Mouse (Mus musculus) brain, embryonic 14.5 days (tissue): Measurements from ENCODE around the gene Tspan4. TPM values are rescaled to one million over a fixed set of nuclear protein-coding genes. Genes with fewer than 3 reads are reported as not detected.

Experiments
- DNase-seq: peaks from one replicate; pipeline ENCODE4 v3.0.0-alpha.2; 2011; ENCODE audit warnings: low read depth
- CTCF ChIP-seq: fragments of 200-500 bp; IDR thresholded peaks from 2 replicates; pipeline ENCODE4 v1.5.1; 2012; ENCODE audit warnings: inconsistent platforms, mild to moderate bottlenecking, moderate library complexity, borderline replicate concordance; ENCODE audit not compliant: insufficient read depth, insufficient read length; ENCODE audit errors: extremely low read depth
- POLR2A ChIP-seq: fragments of 200-500 bp; IDR thresholded peaks from 2 replicates; pipeline ENCODE4 v1.6.1; 2012; ENCODE audit warnings: mild to moderate bottlenecking, inconsistent platforms, borderline replicate concordance; ENCODE audit not compliant: poor library complexity, insufficient read depth, insufficient read length, severe bottlenecking; ENCODE audit errors: extremely low read depth
- polyA plus RNA-seq: library from polyadenylated mRNA; depleted of rRNA; stranded (reverse); fragments of >200 nt; gene quantifications from 2 replicates; pipeline ENCODE4 v1.2.3, GENCODE M21; 2012

Tspan4 gene
- polyA plus RNA-seq, 1 experiment, result 44.2 TPM

DNA sequence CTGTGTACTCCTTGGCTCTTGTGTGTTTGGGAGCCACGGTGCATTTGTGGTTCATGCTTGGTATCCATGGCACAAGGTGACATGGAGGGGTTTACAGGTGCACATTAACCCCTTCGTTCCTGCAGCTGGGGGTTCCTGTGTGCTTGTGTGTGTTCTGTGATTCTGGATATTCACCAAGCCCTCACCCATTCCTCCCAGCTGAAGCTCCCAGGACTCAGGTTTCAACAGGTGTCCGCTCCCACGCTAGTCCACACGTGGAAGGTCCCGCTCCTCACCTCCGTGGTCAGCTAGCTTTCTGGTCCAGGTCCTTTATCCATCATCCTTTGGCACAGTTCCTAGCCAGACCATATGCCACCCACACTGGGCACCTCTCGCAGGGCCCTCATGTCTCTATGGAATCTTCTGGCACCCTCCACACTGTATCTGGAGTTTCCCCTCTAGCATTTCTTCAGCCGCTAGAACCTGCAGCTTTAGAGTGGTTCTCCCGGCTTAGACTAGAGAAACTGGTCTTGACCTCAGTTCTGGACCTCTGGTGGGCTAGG, 8.4 kb upstream of the Tspan4 start:
- no peak for DNase-seq
- TF ChIP-seq CTCF, result no peak
- TF ChIP-seq POLR2A, result no peak

DNA sequence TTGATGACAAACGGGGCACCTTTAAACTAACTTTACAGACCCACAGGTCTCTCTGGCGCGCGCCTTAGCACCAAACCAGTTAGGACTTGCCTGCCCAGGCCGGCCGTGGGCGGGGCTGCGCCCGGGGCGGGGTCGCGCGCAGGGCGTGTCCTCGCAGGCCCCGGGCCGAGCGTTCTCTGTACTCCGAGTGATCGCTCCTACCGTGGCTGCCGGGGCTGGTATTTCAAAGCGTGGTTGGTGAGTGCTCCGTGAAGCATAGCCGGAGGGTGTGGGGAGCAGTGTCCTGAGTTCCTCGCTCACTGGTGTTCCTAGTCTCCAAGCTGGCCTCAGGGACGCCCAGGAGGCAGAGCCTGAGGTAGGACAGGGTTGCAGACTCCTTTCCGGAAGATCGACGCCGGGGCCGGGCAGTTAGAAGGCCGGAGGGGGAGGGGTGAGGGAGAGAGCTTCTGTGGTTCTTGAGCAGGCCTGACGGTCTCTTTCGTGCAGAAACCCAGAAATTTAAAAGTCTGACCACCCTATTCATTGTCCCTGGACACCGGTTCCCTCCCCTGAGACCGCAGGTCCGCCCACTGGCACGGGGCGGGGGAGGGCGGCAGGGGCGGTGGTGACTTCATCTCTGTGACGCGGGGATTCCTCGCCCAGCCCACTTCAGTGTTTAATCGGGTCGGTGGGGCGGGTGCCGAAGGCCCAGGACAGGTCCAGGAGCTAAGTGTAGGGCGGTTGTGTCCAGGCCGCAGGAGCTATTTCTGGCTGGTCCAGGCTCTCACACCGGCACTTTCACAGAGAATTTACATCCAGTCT, 7.6 kb upstream of the Tspan4 start, which contains the start of gene Cd151:
Cd151 (plus strand) TSS at position 163 of the 801 bp plus-strand sequence.
- peak; percentile 87 for DNase-seq
- TF ChIP-seq CTCF (no peak), POLR2A (peak; percentile 21; the same call in 1 of the 2 replicates)

DNA sequence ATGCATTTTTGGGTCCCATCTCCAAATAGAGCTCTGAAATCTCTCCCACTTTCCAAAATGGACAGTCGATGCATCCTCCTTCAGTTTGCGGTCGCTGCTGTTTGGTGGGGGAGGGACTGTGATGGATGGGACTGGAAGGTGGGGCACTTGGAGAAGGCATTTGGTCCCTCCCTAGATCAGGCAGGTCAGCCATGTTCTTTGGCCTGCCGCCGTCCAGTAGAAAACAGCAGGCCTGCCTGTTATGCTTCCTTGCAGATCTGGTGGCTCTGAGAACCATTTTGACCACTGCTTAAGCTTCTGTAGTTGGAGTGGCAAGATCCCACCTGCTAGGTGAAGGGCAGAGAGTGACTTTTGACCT, 6.9 kb upstream of the Tspan4 start:
- peak; percentile 37 for DNase-seq
- TF ChIP-seq CTCF, result no peak
- no peak for TF ChIP-seq POLR2A

DNA sequence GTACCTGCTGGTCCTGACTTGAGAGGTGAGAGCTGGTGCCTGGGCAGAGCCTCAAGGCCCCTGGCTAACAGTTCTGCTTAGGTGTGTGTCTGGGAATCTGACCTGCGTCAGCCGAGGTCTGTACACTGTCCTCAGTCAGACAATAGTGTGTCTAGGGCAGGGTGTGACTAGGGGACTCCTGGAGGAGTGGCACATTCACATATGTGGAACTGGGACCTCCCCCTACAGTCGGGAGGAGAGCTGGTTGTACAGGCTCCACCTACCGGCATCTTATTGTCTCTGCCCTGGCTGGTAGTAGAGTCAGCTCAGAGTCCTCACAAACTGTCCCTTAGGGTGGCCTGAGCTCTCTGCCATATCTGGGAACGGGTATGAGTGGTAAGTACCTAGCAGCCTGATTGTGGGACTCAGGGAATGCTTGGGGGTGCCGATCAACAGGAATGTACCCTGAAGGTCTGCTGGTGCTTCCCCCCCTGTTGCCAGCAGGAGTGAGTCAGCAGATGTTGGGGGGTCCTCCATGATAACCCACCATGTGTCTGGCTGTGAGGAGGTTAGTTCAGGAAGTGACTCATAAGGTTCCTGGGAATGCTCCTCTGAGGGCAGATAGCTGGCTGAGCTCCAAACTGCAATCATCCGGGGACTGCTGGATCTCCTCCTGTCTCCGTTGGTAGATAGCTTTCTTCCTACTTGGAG, 6.4 kb upstream of the Tspan4 start:
- TF ChIP-seq POLR2A, result no peak; the same call in 1 of the 2 replicates
- TF ChIP-seq CTCF, result peak; percentile 50; the same call in 1 of the 2 replicates
- peak; percentile 91 for DNase-seq

DNA sequence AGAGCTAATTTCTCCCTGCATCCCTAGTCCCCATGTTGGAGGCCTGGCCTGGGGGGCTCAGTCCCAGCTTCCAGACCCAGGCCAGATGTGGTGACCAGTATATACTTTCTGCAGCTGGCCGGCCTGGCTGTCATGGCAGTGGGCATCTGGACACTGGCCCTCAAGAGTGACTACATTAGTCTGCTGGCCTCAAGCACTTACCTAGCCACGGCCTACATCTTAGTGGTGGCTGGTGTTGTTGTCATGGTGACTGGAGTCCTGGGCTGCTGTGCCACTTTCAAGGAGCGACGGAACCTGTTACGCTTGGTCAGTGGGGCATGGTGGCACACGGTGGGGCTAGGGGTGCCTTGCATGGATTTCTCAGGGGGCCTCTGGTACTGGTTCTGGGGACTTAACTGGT, 5.7 kb upstream of the Tspan4 start:
- TF ChIP-seq POLR2A (no peak), CTCF (no peak)
- DNase-seq, result no peak

DNA sequence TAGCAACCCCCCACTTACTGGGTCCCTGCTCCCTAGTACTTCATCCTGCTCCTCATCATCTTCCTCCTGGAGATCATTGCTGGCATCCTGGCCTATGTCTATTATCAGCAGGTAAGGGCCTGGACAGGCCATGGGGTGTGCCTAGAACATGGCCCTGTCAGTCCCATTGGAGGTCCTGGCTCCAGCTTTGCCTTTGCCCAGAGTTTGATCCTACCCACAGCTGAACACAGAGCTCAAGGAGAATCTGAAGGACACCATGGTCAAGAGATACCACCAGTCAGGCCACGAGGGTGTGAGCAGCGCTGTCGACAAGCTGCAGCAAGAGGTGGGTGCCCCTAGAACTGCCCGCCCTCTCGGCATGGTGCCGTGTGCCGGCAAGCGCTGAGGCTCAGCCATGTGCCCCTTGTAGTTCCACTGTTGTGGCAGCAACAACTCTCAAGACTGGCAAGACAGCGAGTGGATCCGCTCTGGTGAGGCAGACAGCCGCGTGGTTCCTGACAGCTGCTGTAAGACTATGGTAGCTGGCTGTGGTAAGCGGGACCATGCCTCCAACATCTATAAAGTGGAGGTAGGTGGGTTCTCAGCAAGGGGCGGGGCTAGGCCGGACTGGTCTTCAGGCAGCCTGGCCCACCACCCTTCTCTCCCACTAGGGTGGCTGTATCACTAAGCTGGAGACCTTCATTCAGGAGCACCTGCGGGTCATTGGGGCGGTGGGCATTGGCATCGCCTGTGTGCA, 5.0 kb upstream of the Tspan4 start:
- TF ChIP-seq POLR2A, result no peak
- TF ChIP-seq CTCF, result no peak
- DNase-seq, result no peak

DNA sequence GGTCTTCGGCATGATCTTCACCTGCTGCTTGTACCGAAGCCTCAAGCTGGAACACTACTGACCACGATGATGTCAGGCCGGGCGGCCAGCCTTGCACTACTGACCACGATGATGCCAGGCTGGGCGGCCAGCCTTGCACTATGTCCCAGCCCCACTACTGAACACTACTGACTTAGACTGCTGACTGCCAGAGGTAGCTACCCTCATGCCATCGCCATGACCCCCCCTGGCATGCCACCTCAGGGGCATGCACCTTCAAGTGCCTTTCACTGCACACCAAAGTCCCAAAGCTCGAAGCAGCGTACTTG, 4.4 kb upstream of the Tspan4 start:
- DNase-seq, result no peak
- TF ChIP-seq CTCF (no peak), POLR2A (no peak)

DNA sequence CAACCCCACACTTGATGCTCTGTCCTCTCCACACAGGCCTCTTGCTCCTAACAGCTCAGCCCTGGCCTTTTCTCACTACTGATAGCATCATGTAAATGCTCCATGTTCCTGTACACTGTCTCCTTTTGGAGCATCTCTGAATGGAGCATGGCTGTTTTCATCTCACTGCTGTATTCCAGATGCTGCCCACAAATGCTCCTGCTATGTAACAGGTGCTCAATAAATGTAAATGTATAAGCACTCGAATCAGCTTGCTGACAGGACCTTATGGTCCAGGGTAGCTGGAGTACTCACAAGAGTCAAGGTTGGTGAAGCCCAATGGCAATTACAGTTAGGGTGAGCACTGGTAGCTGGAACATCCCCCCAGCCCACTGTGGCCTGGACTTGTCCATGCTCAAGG, 3.8 kb upstream of the Tspan4 start:
- no peak for TF ChIP-seq CTCF
- no peak for TF ChIP-seq POLR2A
- DNase-seq, result no peak

DNA sequence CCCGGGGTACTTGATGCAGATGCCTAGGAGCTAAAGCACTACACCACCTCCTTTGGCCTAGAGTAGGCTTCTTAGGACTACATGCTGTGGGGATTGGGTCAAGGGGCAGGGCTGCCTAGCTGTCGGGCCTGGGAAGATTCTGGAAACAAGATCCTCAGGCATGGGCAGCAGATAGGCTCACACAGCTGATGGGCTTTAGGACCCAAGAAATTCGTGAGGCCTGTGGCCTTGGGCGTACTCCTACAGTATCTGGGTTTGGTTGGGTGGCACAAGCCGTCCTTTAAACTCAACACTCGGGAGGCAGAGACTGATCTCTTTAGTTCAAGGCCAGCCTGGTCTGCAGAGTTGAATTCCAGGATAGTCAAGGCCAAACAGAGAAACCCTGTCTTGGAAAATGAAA, 2.8 kb upstream of the Tspan4 start:
- no peak for TF ChIP-seq CTCF
- TF ChIP-seq POLR2A, result no peak
- DNase-seq, result no peak

DNA sequence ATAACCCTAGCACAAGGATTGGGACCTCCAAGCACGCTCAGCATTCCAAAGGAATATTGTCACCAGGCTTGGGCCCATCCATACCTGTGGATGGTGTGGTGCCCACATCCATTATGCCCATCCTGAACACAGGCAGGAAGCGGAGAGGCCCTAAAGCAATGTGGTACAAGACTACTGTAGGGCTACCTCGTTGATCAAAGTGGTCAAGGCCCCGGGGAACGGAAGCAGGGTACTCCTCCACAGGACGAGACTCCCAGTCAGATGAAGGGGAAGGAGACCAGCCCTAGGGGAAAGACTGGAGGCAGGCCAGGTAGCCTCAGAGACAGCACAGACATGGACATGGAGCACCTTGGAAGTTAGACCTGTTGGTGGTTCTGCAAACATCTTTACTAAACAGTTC, 2.3 kb upstream of the Tspan4 start:
- DNase-seq, result no peak
- TF ChIP-seq CTCF, result no peak
- TF ChIP-seq POLR2A, result no peak

DNA sequence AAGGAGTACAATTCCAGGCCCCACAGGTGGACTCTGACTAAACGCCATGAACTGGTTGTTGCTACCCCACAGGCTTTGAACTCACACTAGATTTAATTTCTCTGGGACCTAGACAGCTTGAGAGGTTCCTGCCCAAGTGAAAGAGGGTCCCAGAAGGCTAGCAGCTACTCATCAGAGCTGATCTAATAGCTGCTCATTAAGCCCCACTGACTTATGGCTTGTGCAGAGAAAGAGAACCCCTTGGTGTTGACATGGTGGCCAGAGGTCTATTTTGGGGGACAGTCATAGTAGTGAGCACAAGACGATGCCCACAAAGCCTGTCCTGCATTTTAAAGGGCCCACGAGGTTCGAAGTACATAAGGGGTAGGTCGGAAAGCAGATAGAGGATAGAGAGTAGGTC, 880 bp upstream of the Tspan4 start:
- no peak for TF ChIP-seq CTCF
- no peak for TF ChIP-seq POLR2A
- no peak for DNase-seq

DNA sequence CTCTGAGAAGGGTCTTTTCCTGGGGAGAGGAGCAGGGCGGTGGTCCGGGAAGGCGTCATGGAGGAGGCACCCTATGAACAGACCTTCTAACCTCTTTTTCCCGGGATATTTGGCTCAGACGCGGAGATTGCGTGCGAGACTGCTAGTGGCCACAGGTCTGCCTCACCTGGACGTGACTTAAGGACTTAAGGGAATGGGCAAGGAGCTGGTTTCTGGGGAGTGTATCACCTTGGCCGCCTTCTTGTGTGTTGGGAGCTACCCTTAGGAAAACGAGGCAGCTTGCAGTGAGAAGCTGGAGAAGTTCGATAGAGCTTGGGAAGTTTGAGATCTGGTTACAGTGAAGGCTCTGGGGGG, 742 bp downstream of the Tspan4 start:
- TF ChIP-seq CTCF, result no peak
- TF ChIP-seq POLR2A, result no peak
- DNase-seq, result no peak
